Mouse (Mus musculus): ENCODE measurements at regions not wholly inside any gene's neighbourhood (a gene's known extent, or its start where the extent isn't known, plus 50 kb on each side); places are given as distances from the start of the nearest gene placed in this dataset.

DNA sequence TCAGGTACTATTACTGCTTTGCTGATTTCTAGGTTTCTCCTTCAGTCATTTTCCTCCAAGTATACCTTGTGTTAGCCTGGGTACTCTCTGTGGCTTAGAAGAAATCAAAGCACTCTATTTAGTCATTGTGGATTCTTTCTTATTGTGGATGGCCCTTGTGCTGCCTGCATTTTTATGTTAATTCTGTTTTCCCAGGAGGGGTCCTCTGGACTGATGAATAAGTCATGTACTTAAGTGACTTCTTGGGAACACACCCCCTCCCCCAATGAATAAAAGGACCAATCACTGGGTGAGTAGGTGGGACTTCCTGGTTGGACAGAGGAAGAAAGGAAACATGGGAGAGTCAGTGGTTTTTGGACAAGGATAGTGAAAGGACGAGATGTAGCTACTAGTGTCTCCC is 128.1 kb upstream of the Cntn4 start:
- DNase-seq (ENCODE audit: low spot score in 2 of 2) = no peak

DNA sequence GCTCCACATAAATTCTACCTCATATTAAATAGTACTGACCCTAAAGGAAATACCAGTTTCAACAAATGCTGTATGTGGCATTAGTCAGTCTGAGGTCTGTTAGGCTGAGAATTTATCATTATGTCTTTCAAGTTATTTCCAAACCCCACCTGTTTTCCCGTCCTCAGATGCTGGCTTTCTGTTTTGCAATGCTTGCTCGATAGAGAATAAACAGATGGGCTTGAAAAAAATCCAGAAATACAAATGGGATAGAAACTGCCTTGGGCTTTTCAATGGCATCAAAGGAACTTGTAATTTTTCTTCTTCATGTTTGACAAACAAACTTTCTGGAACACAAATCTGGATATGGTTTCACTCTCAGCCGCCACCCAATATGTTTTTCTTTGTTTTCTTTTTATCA is 109.2 kb upstream of the Cntn4 start:
- no peak for DNase-seq (ENCODE audit: low spot score in 2 of 2)

DNA sequence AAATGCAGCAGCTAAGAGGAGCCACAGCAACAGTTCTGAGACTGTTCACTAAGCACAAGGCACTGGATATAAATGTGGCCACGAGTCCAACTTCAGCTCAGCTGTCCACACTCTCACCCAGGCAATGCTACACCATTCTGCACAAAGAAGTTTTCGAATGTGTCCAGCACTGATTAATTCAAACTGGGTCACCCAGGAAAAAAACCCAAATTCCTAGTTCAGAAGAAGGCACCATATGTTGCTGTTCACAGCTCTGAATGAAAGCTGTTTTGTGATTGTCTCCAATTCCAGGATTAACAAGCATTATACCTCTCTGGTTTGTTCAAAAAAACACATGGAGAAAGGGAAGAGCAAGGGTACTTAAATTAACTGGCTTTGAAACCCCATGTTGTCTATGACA is 108.4 kb upstream of the Cntn4 start:
- DNase-seq (ENCODE audit: low spot score in 2 of 2) = peak in 1 of 2 experiments; percentile 9

DNA sequence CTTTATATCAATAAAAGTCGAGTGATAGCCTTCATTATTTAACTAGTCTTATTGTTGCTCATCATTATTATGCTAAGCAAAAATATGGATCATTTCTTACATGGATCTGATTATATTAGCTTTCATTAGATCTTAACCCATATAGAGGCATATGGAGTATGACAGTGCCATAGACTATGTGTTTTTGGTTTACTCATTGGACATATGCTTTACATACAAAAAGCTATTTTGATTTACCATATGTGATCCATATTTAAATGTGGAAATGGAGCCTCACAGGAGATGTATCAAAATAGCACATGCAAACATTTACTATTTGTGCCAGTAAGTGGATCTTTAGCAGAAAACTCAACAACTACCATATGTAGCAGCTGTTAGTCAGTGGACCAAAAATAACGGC is 73.2 kb upstream of the Cntn4 start:
- no peak for DNase-seq (ENCODE audit: low spot score in 2 of 2)
